7 mouse cellular contexts compared by ENCODE assay signal in genomic region chr16:30596959-30597681, GRCm38 (mm10). TPM values are rescaled to one million over a fixed set of nuclear protein-coding genes. Genes with fewer than 3 reads are reported as not detected.
DNase-seq lines count a peak whose midpoint lies in the region; ATAC-seq and TF ChIP-seq lines count a peak whose summit lies in the region.

No protein-coding gene starts in this region.

- ATAC-seq in granulocyte monocyte progenitor cell, adult 5-6 weeks (replicated peaks; ENCODE audit: poor library complexity, severe bottlenecking): peak; percentile 26
- peak; percentile 44 for ATAC-seq in intestine, postnatal 0 days
- no peak for ATAC-seq in limb, embryonic 11.5 days (ENCODE audit: insufficient number of reproducible peaks, low FRiP score, low TSS enrichment, low read depth)
- ATAC-seq in midbrain, embryonic 14.5 days (ENCODE audit: low FRiP score, low TSS enrichment): peak; percentile 55; the same call in 1 of the 2 replicates

- peaks cover 23% of the 10 kb centered on the region for H3K27me3 ChIP-seq in intestine, postnatal 0 days (replicated peaks; ENCODE audit: control insufficient read depth, insufficient read depth, low read length)
- H3K27me3 ChIP-seq in limb, embryonic 11.5 days (ENCODE audit: control insufficient read depth, insufficient read depth, low read length): peaks cover 5% of the 10 kb centered on the region; the same call in 1 of the 2 replicates
- peaks cover 16% of the 10 kb centered on the region for H3K27me3 ChIP-seq in midbrain, embryonic 14.5 days (ENCODE audit: control insufficient read depth, insufficient read depth, low read length)

- H3K27ac ChIP-seq in intestine, postnatal 0 days (ENCODE audit: low read depth, low read length): no peak overlapping the region
- no peak overlapping the region for H3K27ac ChIP-seq in limb, embryonic 11.5 days (replicated peaks; ENCODE audit: low read depth, low read length)
- no peak overlapping the region for H3K27ac ChIP-seq in midbrain, embryonic 14.5 days (replicated peaks; ENCODE audit: low read depth, low read length)

- H3K4me1 ChIP-seq in intestine, postnatal 0 days (replicated peaks; ENCODE audit: control insufficient read depth, insufficient read depth, low read length): no peaks in the 10 kb centered on the region
- peaks cover 17% of the 10 kb centered on the region for H3K4me1 ChIP-seq in limb, embryonic 11.5 days (ENCODE audit: control insufficient read depth, insufficient read depth, low read length)
- peaks cover 19% of the 10 kb centered on the region for H3K4me1 ChIP-seq in midbrain, embryonic 14.5 days (ENCODE audit: control insufficient read depth, insufficient read depth, low read length)

- peak; percentile 92 for DNase-seq in adrenal gland, postnatal 10 days
- DNase-seq in embryo, embryonic 9.5 days (ENCODE audit: extremely low spot score): peak; percentile 86
- peak; percentile 95 for DNase-seq in limb, embryonic 11.5 days (ENCODE audit: low spot score)
- DNase-seq in midbrain, embryonic 14.5 days: peak; percentile 96
- DNase-seq in spleen, adult 18-20 months: peak; percentile 73 to 91

- no peaks in the 10 kb centered on the region for H3K36me3 ChIP-seq in intestine, postnatal 0 days (ENCODE audit: control insufficient read depth, insufficient read depth)
- no peaks in the 10 kb centered on the region for H3K36me3 ChIP-seq in limb, embryonic 11.5 days (ENCODE audit: control insufficient read depth, insufficient read depth, low read length)
- H3K36me3 ChIP-seq in midbrain, embryonic 14.5 days (ENCODE audit: control insufficient read depth, insufficient read depth, low read length): no peaks in the 10 kb centered on the region

- peak overlapping the region; percentile 57 for H3K4me2 ChIP-seq in intestine, postnatal 0 days (replicated peaks; ENCODE audit: low read depth)
- no peak overlapping the region for H3K4me2 ChIP-seq in limb, embryonic 11.5 days (ENCODE audit: low read depth, severe bottlenecking)
- peak overlapping the region; percentile 51 for H3K4me2 ChIP-seq in midbrain, embryonic 14.5 days (ENCODE audit: low read length)

- WGBS in intestine, postnatal 0 days: 10% methylated on average over 16 of the region's 16 CpGs
- WGBS in limb, embryonic 11.5 days: 14% methylated on average over 16 of the region's 16 CpGs
- 9% methylated on average over 16 of the region's 16 CpGs for WGBS in midbrain, embryonic 14.5 days

- no peaks in the 10 kb centered on the region for H3K9me3 ChIP-seq in intestine, postnatal 0 days (ENCODE audit: control insufficient read depth)
- no peaks in the 10 kb centered on the region for H3K9me3 ChIP-seq in limb, embryonic 11.5 days (ENCODE audit: control insufficient read depth, low read length)
- no peaks in the 10 kb centered on the region for H3K9me3 ChIP-seq in midbrain, embryonic 14.5 days (ENCODE audit: control insufficient read depth, low read length)

- H3K9ac ChIP-seq in intestine, postnatal 0 days (ENCODE audit: low read depth, low read length): no peak overlapping the region
- no peak overlapping the region for H3K9ac ChIP-seq in limb, embryonic 11.5 days (ENCODE audit: low read length)
- H3K9ac ChIP-seq in midbrain, embryonic 14.5 days (replicated peaks; ENCODE audit: low read length): 0 out of 2 replicates have a peak overlapping the region, but pooled peaks have one; percentile 3

- TF ChIP-seq CTCF in intestine, postnatal 0 days (IDR thresholded peaks at IDR 0.05; ENCODE audit: low read depth): peak; percentile 92

- H3K4me3 ChIP-seq in intestine, postnatal 0 days (ENCODE audit: low read depth, low read length): peak overlapping the region; percentile 18; the same call in 1 of the 2 replicates
- no peak overlapping the region for H3K4me3 ChIP-seq in limb, embryonic 11.5 days (ENCODE audit: low read depth, low read length)
- H3K4me3 ChIP-seq in midbrain, embryonic 14.5 days (replicated peaks; ENCODE audit: low read depth, low read length): 0 out of 2 replicates have a peak overlapping the region, but pooled peaks have one; percentile 10

RNA-seq across cellular contexts. Expression of gene Fam43a, which starts 2.4 kb away (rescaled TPM):
- 10 to 100 TPM; 37.4 to 47.7 TPM for total RNA-seq in adrenal gland, postnatal 10 days (2021)
- total RNA-seq in granulocyte monocyte progenitor cell, adult 5-6 weeks (2014; fragmentation: Nextera tagmentation): 7.5 and 9.6 TPM in 2 replicates
- 7.2 and 11.9 TPM in 2 replicates for total RNA-seq in granulocyte monocyte progenitor cell, adult 5-6 weeks (2017)
- polyA plus RNA-seq in intestine, postnatal 0 days (2015; fragmentation: Nextera tagmentation; extraction: Ambion mirVana): 5.6 and 5.9 TPM in 2 replicates
- 4.3 and 6.8 TPM in 2 replicates for polyA plus RNA-seq in limb, embryonic 11.5 days (2014; fragmentation: Nextera tagmentation; extraction: Ambion mirVana)
- polyA plus RNA-seq in midbrain, embryonic 14.5 days (2014; fragmentation: Nextera tagmentation; extraction: Ambion mirVana): 5.1 and 5.9 TPM in 2 replicates

RNA-seq across cellular contexts. Expression of gene Lsg1, which starts 9.7 kb away (rescaled TPM):
- 10 to 100 TPM; 34.4 to 35.2 TPM for total RNA-seq in adrenal gland, postnatal 10 days (2021)
- 48.8 and 48.9 TPM in 2 replicates for total RNA-seq in granulocyte monocyte progenitor cell, adult 5-6 weeks (2014; fragmentation: Nextera tagmentation)
- 59.3 and 74.0 TPM in 2 replicates for total RNA-seq in granulocyte monocyte progenitor cell, adult 5-6 weeks (2017)
- polyA plus RNA-seq in intestine, postnatal 0 days (2015; fragmentation: Nextera tagmentation; extraction: Ambion mirVana): 23.1 and 24.5 TPM in 2 replicates
- polyA plus RNA-seq in limb, embryonic 11.5 days (2014; fragmentation: Nextera tagmentation; extraction: Ambion mirVana): 89.1 and 90.1 TPM in 2 replicates
- polyA plus RNA-seq in midbrain, embryonic 14.5 days (2014; fragmentation: Nextera tagmentation; extraction: Ambion mirVana): 43.2 and 55.0 TPM in 2 replicates

RNA-seq across cellular contexts. Expression of gene Tmem44, which starts 46.5 kb away (rescaled TPM):
- total RNA-seq in adrenal gland, postnatal 10 days (2021): 1 to 10 TPM; 6.4 to 9.7 TPM
- total RNA-seq in granulocyte monocyte progenitor cell, adult 5-6 weeks (2014; fragmentation: Nextera tagmentation): 1.4 TPM in 1 of 2 replicates, not detected in the other
- total RNA-seq in granulocyte monocyte progenitor cell, adult 5-6 weeks (2017): 0.21 and 0.30 TPM in 2 replicates
- 2.9 and 3.1 TPM in 2 replicates for polyA plus RNA-seq in intestine, postnatal 0 days (2015; fragmentation: Nextera tagmentation; extraction: Ambion mirVana)
- polyA plus RNA-seq in limb, embryonic 11.5 days (2014; fragmentation: Nextera tagmentation; extraction: Ambion mirVana): 17.2 and 20.9 TPM in 2 replicates
- polyA plus RNA-seq in midbrain, embryonic 14.5 days (2014; fragmentation: Nextera tagmentation; extraction: Ambion mirVana): 76.3 and 79.2 TPM in 2 replicates
